Mouse (Mus musculus) midbrain, embryonic 12.5 days (tissue): ENCODE measurements at regions not wholly inside any gene's neighbourhood (a gene's known extent, or its start where the extent isn't known, plus 50 kb on each side); places are given as distances from the start of the nearest gene placed in this dataset.
A peak's percentile ranks its signal among the peaks of the same experiment; 100 is the strongest.

Source experiments
- ATAC-seq: fragments of 200-750 bp; cut with Nextera tagmentation; 2 replicates; pipeline ENCODE4 v1.8.0; 2017; ENCODE audit warnings: low read depth, moderate TSS enrichment, moderate library complexity; ENCODE audit not compliant: low FRiP score
- H3K27ac ChIP-seq: fragments of 300-500 bp; sonication (generic); replicated peaks from 2 replicates; pipeline ENCODE4 v1.5.1; 2016; ENCODE audit warnings: mild to moderate bottlenecking
- H3K27me3 ChIP-seq: fragments of 300-500 bp; sonication (generic); 2 replicates; pipeline ENCODE4 v1.6.1; 2016; ENCODE audit warnings: mild to moderate bottlenecking
- H3K36me3 ChIP-seq: fragments of 300-500 bp; sonication (generic); 2 replicates; pipeline ENCODE4 v1.6.1; 2016
- H3K4me1 ChIP-seq: fragments of 300-500 bp; sonication (generic); 2 replicates; pipeline ENCODE4 v1.6.1; 2016
- H3K4me2 ChIP-seq: fragments of 300-500 bp; sonication (generic); replicated peaks from 2 replicates; pipeline ENCODE4 v1.6.1; 2016; ENCODE audit warnings: mild to moderate bottlenecking, moderate library complexity
- H3K4me3 ChIP-seq: fragments of 300-500 bp; sonication (generic); 2 replicates; pipeline ENCODE4 v1.5.1; 2016; ENCODE audit warnings: mild to moderate bottlenecking
- H3K9ac ChIP-seq: fragments of 300-500 bp; sonication (generic); replicated peaks from 2 replicates; pipeline ENCODE4 v1.6.1; 2016; ENCODE audit warnings: mild to moderate bottlenecking, moderate library complexity
- H3K9me3 ChIP-seq: fragments of 300-500 bp; sonication (generic); 2 replicates; pipeline ENCODE4 v1.6.1; 2016; ENCODE audit warnings: mild to moderate bottlenecking
- WGBS: fragments of 180-500 bp; shearing (Covaris S2); methylation state at CpG from one replicate; pipeline ENCODE4 v1.1.7; 2016; 5-methylcytosine and 5-hydroxymethylcytosine counted together

GRCm38 (mm10) chr15:70489548-70489947 lies 3344.8 kb upstream of the Gm6569 start:
- Histone ChIP-seq H3K4me2 (no peak overlapping the region), H3K9me3 (no peaks in the 10 kb centered on the region), H3K4me1 (no peaks in the 10 kb centered on the region), H3K36me3 (no peaks in the 10 kb centered on the region), H3K9ac (no peak overlapping the region), H3K27ac (no peak overlapping the region), H3K27me3 (no peaks in the 10 kb centered on the region), H3K4me3 (no peak overlapping the region)
- WGBS: 93% methylated on average over 1 of the region's 1 CpGs
- no peak for ATAC-seq

GRCm38 (mm10) chr15:70507046-70507818 lies 3327.1 kb upstream of the Gm6569 start:
- H3K27ac ChIP-seq: no peak overlapping the region
- H3K4me2 ChIP-seq: no peak overlapping the region
- no peak overlapping the region for H3K4me3 ChIP-seq
- H3K9me3 ChIP-seq: no peaks in the 10 kb centered on the region
- no peaks in the 10 kb centered on the region for H3K4me1 ChIP-seq
- WGBS: 66% methylated on average over 2 of the region's 2 CpGs
- no peak for ATAC-seq
- H3K9ac ChIP-seq: no peak overlapping the region
- H3K36me3 ChIP-seq: no peaks in the 10 kb centered on the region
- H3K27me3 ChIP-seq: no peaks in the 10 kb centered on the region

- Histone ChIP-seq H3K4me2 (no peak overlapping the region), H3K9me3 (no peaks in the 10 kb centered on the region), H3K4me1 (no peaks in the 10 kb centered on the region), H3K27me3 (no peaks in the 10 kb centered on the region), H3K27ac (no peak overlapping the region), H3K4me3 (no peak overlapping the region), H3K9ac (no peak overlapping the region), H3K36me3 (no peaks in the 10 kb centered on the region)
- 77% methylated on average over 4 of the region's 4 CpGs for WGBS
- ATAC-seq: no peak
Measured at GRCm38 (mm10) chr15:70520551-70520950, 3313.8 kb upstream of the Gm6569 start.

GRCm38 (mm10) chr15:70554773-70555582 lies 3279.4 kb upstream of the Gm6569 start:
- Histone ChIP-seq H3K27me3 (no peaks in the 10 kb centered on the region), H3K4me2 (peak overlapping the region; percentile 27), H3K9ac (no peak overlapping the region), H3K4me1 (peaks cover 15% of the 10 kb centered on the region), H3K9me3 (no peaks in the 10 kb centered on the region), H3K27ac (peak overlapping the region; percentile 36; the same call in 1 of the 2 replicates), H3K36me3 (no peaks in the 10 kb centered on the region), H3K4me3 (no peak overlapping the region)
- 36% methylated on average over 18 of the region's 18 CpGs for WGBS
- ATAC-seq: peak; percentile 44; the same call in 1 of the 2 replicates

GRCm38 (mm10) chr15:70555583-70555894 lies 3278.8 kb upstream of the Gm6569 start:
- no peak overlapping the region for H3K4me3 ChIP-seq
- peaks cover 15% of the 10 kb centered on the region for H3K4me1 ChIP-seq
- 55% methylated on average over 1 of the region's 1 CpGs for WGBS
- no peaks in the 10 kb centered on the region for H3K36me3 ChIP-seq
- peak overlapping the region; percentile 36; the same call in 1 of the 2 replicates for H3K27ac ChIP-seq
- H3K9me3 ChIP-seq: no peaks in the 10 kb centered on the region
- peak overlapping the region; percentile 27 for H3K4me2 ChIP-seq
- H3K9ac ChIP-seq: no peak overlapping the region
- no peaks in the 10 kb centered on the region for H3K27me3 ChIP-seq
- ATAC-seq: peak; percentile 68; the same call in 1 of the 2 replicates

GRCm38 (mm10) chr15:70594295-70594694 lies 3240.1 kb upstream of the Gm6569 start:
- peak; percentile 69 for ATAC-seq
- Histone ChIP-seq H3K4me1 (peaks cover 5% of the 10 kb centered on the region; the same call in 1 of the 2 replicates), H3K36me3 (no peaks in the 10 kb centered on the region), H3K4me2 (no peak overlapping the region), H3K27ac (no peak overlapping the region), H3K9me3 (no peaks in the 10 kb centered on the region), H3K4me3 (no peak overlapping the region), H3K27me3 (0 out of 2 replicates have a peak, but pooled peaks cover 4% of the 10 kb centered on the region), H3K9ac (no peak overlapping the region)
- WGBS: 12% methylated on average over 1 of the region's 1 CpGs

- no peak overlapping the region for H3K27ac ChIP-seq
Measured at GRCm38 (mm10) chr15:70600762-70601489, 3233.4 kb upstream of the Gm6569 start.

GRCm38 (mm10) chr15:70605251-70605650 lies 3229.1 kb upstream of the Gm6569 start:
- Histone ChIP-seq H3K9ac (no peak overlapping the region), H3K9me3 (no peaks in the 10 kb centered on the region), H3K4me2 (no peak overlapping the region), H3K4me1 (no peaks in the 10 kb centered on the region), H3K27ac (no peak overlapping the region), H3K27me3 (no peaks in the 10 kb centered on the region), H3K4me3 (no peak overlapping the region), H3K36me3 (no peaks in the 10 kb centered on the region)
- 93% methylated on average over 4 of the region's 4 CpGs for WGBS
- ATAC-seq: no peak

More at GRCm38 (mm10) chr15:70600762-70601489, 3233.4 kb upstream of the Gm6569 start:
- no peaks in the 10 kb centered on the region for H3K9me3 ChIP-seq
- H3K4me3 ChIP-seq: no peak overlapping the region
- 0 out of 2 replicates have a peak, but pooled peaks cover 2% of the 10 kb centered on the region for H3K27me3 ChIP-seq
- no peak overlapping the region for H3K9ac ChIP-seq
- H3K36me3 ChIP-seq: no peaks in the 10 kb centered on the region
- ATAC-seq: no peak
- WGBS: 75% methylated on average over 2 of the region's 2 CpGs
- no peak overlapping the region for H3K4me2 ChIP-seq
- no peaks in the 10 kb centered on the region for H3K4me1 ChIP-seq

- no peak overlapping the region for H3K9ac ChIP-seq
- H3K36me3 ChIP-seq: no peaks in the 10 kb centered on the region
- H3K4me3 ChIP-seq: no peak overlapping the region
- no peaks in the 10 kb centered on the region for H3K9me3 ChIP-seq
- H3K4me1 ChIP-seq: no peaks in the 10 kb centered on the region
- 91% methylated on average over 1 of the region's 1 CpGs for WGBS
- H3K4me2 ChIP-seq: no peak overlapping the region
- H3K27ac ChIP-seq: no peak overlapping the region
- H3K27me3 ChIP-seq: no peaks in the 10 kb centered on the region
- ATAC-seq: no peak
Measured at GRCm38 (mm10) chr15:70606896-70607295, 3227.5 kb upstream of the Gm6569 start.

- H3K4me1 ChIP-seq: no peaks in the 10 kb centered on the region
- 77% methylated on average over 2 of the region's 2 CpGs for WGBS
- H3K4me2 ChIP-seq: no peak overlapping the region
- H3K27me3 ChIP-seq: no peaks in the 10 kb centered on the region
- no peaks in the 10 kb centered on the region for H3K36me3 ChIP-seq
- no peak for ATAC-seq
- H3K9ac ChIP-seq: no peak overlapping the region
- no peak overlapping the region for H3K27ac ChIP-seq
- H3K9me3 ChIP-seq: no peaks in the 10 kb centered on the region
- no peak overlapping the region for H3K4me3 ChIP-seq
Measured at GRCm38 (mm10) chr15:70618131-70618674, 3216.2 kb upstream of the Gm6569 start.

GRCm38 (mm10) chr15:70641051-70641552 lies 3193.3 kb upstream of the Gm6569 start:
- no peaks in the 10 kb centered on the region for H3K36me3 ChIP-seq
- no peak for ATAC-seq
- no peak overlapping the region for H3K4me2 ChIP-seq
- no peak overlapping the region for H3K27ac ChIP-seq
- H3K27me3 ChIP-seq: no peaks in the 10 kb centered on the region
- no peak overlapping the region for H3K9ac ChIP-seq
- H3K9me3 ChIP-seq: no peaks in the 10 kb centered on the region
- 79% methylated on average over 2 of the region's 2 CpGs for whole genome bisulfite sequencing
- 0 out of 2 replicates have a peak, but pooled peaks cover 2% of the 10 kb centered on the region for H3K4me1 ChIP-seq
- H3K4me3 ChIP-seq: no peak overlapping the region
